Mouse (Mus musculus): Measurements from ENCODE around the gene Hs6st3. TPM values are rescaled to one million over a fixed set of nuclear protein-coding genes. Genes with fewer than 3 reads are reported as not detected.

The Hs6st3 gene
- polyA plus RNA-seq, 2 experiments, result 0.02 TPM; not detected in 1

DNA sequence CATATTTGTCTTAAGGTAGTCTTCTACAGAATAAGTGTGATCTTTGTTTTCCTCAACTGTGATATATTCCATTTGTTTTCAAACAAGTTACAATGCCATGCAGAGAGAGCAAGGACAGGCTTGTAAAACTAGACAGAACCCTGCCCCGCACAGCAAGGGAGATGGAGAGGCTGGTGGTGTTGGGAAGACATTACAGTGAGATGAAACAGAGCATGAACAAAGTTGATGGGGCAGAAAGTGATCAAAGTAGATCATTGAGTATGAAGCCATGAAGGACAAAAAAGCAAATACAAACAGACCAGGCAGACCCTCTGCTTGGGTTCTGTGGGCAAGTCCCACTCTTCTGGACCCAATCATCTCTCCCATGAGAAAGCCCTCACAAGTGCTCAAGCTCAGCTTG is 781.0 kb downstream of the Hs6st3 start:
- Histone ChIP-seq H3K4me1 (replicated peaks; ENCODE audit: control insufficient read depth in 2 of 2, insufficient read depth in 2 of 2, low read length in 1 of 2) (no peaks in the 10 kb centered on the region), H3K27me3 (ENCODE audit: control insufficient read depth, insufficient read depth, low read length) (no peaks in the 10 kb centered on the region), H3K4me2 (ENCODE audit: low read depth) (no peak overlapping the region), H3K4me3 (ENCODE audit: insufficient read depth in 1 of 2, low read depth in 2 of 2, low read length in 2 of 2) (no peak overlapping the region), H3K9ac (replicated peaks) (no peak overlapping the region), H3K27ac (no peak overlapping the region), H3K36me3 (replicated peaks; ENCODE audit: control insufficient read depth, insufficient read depth, low read depth) (no peaks in the 10 kb centered on the region), H3K9me3 (ENCODE audit: control insufficient read depth, low read length) (no peaks in the 10 kb centered on the region)
- ATAC-seq (ENCODE audit: insufficient read depth) (no peak), DNase-seq (ENCODE audit: low read depth in 3 of 3, low spot score in 3 of 3) (no peak)
- TF ChIP-seq EP300 (IDR thresholded peaks at IDR 0.05; ENCODE audit: low read depth) (no peak), CTCF (IDR thresholded peaks at IDR 0.05; ENCODE audit: low read depth) (no peak)
- WGBS (ENCODE audit: insufficient replicate concordance), result 69% methylated on average over 1 of the region's 1 CpGs

Other genes with a start within 250 kb of the Hs6st3 start
- gene Dzip1, start 212.9 kb upstream of the Hs6st3 start, polyA plus RNA-seq (2012; rRNA removed), result 1.0 and 1.5 TPM in 2 replicates
- 1.4 and 1.9 TPM in 2 replicates for gene Dzip1, start 212.9 kb upstream of the Hs6st3 start, polyA plus RNA-seq (2014; fragmentation: Nextera tagmentation; extraction: Ambion mirVana)
- 8.0 and 12.7 TPM in 2 replicates for gene Dnajc3, start 200.4 kb upstream of the Hs6st3 start, polyA plus RNA-seq (2012; rRNA removed)
- gene Dnajc3, start 200.4 kb upstream of the Hs6st3 start, polyA plus RNA-seq (2014; fragmentation: Nextera tagmentation; extraction: Ambion mirVana), result 28.3 and 29.7 TPM in 2 replicates
- 1.4 and 1.6 TPM in 2 replicates for gene Uggt2, start 38.9 kb upstream of the Hs6st3 start, polyA plus RNA-seq (2012; rRNA removed)
- 1.3 and 1.7 TPM in 2 replicates for gene Uggt2, start 38.9 kb upstream of the Hs6st3 start, polyA plus RNA-seq (2014; fragmentation: Nextera tagmentation; extraction: Ambion mirVana)

All from liver, embryonic 14.5 days (tissue).